Comparison of ENCODE assay signal across 24 mouse cellular contexts in genomic region chr9:50031318-50031717, GRCm38 (mm10).
DNase-seq lines count a peak whose midpoint lies in the region; ATAC-seq and TF ChIP-seq lines count a peak whose summit lies in the region.
"Had no signal": no experiment of that assay in that cellular context is flagged by ENCODE, and none has a peak within 500 bp of the region (broad histone marks: within the 10 kb centered on the region; RNA-seq: fewer than 3 reads in every experiment).

No protein-coding gene starts in this region.

- no peak overlapping the region for H3K4me2 ChIP-seq in forebrain, embryonic 14.5 days (ENCODE audit: low read length)
- no peak overlapping the region for H3K4me2 ChIP-seq in forebrain, embryonic 13.5 days
- no peak overlapping the region for H3K4me2 ChIP-seq in kidney, postnatal 0 days (ENCODE audit: low read length)
- H3K4me2 ChIP-seq: embryonic facial prominence, embryonic 13.5 days; forebrain, embryonic 15.5 days; heart, embryonic 13.5 days; hindbrain, embryonic 13.5 days had no signal

- no peaks in the 10 kb centered on the region for H3K4me1 ChIP-seq in forebrain, embryonic 14.5 days (ENCODE audit: control insufficient read depth, insufficient read depth, low read length)
- H3K4me1 ChIP-seq in forebrain, embryonic 13.5 days, result peaks cover 5% of the 10 kb centered on the region
- H3K4me1 ChIP-seq in kidney, postnatal 0 days (replicated peaks; ENCODE audit: insufficient read depth, low read length), result peaks cover 14% of the 10 kb centered on the region
- peaks cover 0 to 5% of the 10 kb centered on the region in 2 experiments; a peak in 1 of 4 replicates for H3K4me1 ChIP-seq in MEL (ENCODE audit: control insufficient read depth in 1 of 2, insufficient read depth in 2 of 2, low read length in 2 of 2)
- H3K4me1 ChIP-seq: heart, embryonic 10.5 days; heart, embryonic 13.5 days had no signal

- no peak overlapping the region for H3K4me3 ChIP-seq in forebrain, embryonic 14.5 days (ENCODE audit: low read depth, low read length)
- no peak overlapping the region for H3K4me3 ChIP-seq in forebrain, embryonic 13.5 days
- H3K4me3 ChIP-seq in kidney, postnatal 0 days (replicated peaks; ENCODE audit: low read depth, low read length), result no peak overlapping the region
- no peak overlapping the region for H3K4me3 ChIP-seq in MEL (ENCODE audit: control insufficient read depth in 1 of 2, insufficient read depth in 1 of 2, low read depth in 2 of 2, low read length in 2 of 2)
- H3K4me3 ChIP-seq: embryonic facial prominence, embryonic 13.5 days; forebrain, embryonic 10.5 days; forebrain, embryonic 15.5 days; heart, adult 2 months; heart, embryonic 10.5 days; heart, embryonic 13.5 days; hindbrain, embryonic 13.5 days had no signal

- no peaks in the 10 kb centered on the region for H3K79me2 ChIP-seq in MEL (ENCODE audit: control insufficient read depth, insufficient read depth, low read length, poor library complexity)

- no peak overlapping the region for H3K9ac ChIP-seq in forebrain, embryonic 14.5 days (ENCODE audit: low read length)
- no peak overlapping the region for H3K9ac ChIP-seq in forebrain, embryonic 13.5 days
- no peak overlapping the region for H3K9ac ChIP-seq in kidney, postnatal 0 days (ENCODE audit: low read depth, low read length)
- no peak overlapping the region for H3K9ac ChIP-seq in MEL (ENCODE audit: control insufficient read depth, low read depth, low read length, poor library complexity, severe bottlenecking)
- H3K9ac ChIP-seq: embryonic facial prominence, embryonic 13.5 days; forebrain, embryonic 15.5 days; heart, embryonic 13.5 days; hindbrain, embryonic 13.5 days had no signal

- H3K27me3 ChIP-seq in forebrain, embryonic 14.5 days (replicated peaks; ENCODE audit: control insufficient read depth, insufficient read depth, low read length), result no peaks in the 10 kb centered on the region
- no peaks in the 10 kb centered on the region for H3K27me3 ChIP-seq in forebrain, embryonic 13.5 days
- H3K27me3 ChIP-seq in kidney, postnatal 0 days (ENCODE audit: insufficient read depth, low read length), result no peaks in the 10 kb centered on the region
- no peaks in the 10 kb centered on the region for H3K27me3 ChIP-seq in MEL (ENCODE audit: control insufficient read depth in 1 of 2, insufficient read depth in 2 of 2, low read length in 2 of 2)
- H3K27me3 ChIP-seq: forebrain, embryonic 15.5 days; heart, embryonic 13.5 days; hindbrain, embryonic 13.5 days had no signal

- no peak for TF ChIP-seq CTCF in kidney, postnatal 0 days (IDR thresholded peaks at IDR 0.05; ENCODE audit: low read depth)
- TF ChIP-seq CTCF in MEL (IDR thresholded peaks at IDR 0.05 in 2 of 3, conservative IDR thresholded peaks at IDR 0.05 in 1 of 3; ENCODE audit: control insufficient read depth in 1 of 3, insufficient read depth in 1 of 3, low read depth in 2 of 3, low read length in 3 of 3, poor library complexity in 1 of 3, severe bottlenecking in 1 of 3), result no peak
- no peak for TF ChIP-seq CTCF in brain, embryonic 14.5 days (IDR thresholded peaks at IDR 0.05; ENCODE audit: borderline replicate concordance, extremely low read depth, insufficient read depth, insufficient read length)

- H3K9me3 ChIP-seq in forebrain, embryonic 14.5 days (replicated peaks; ENCODE audit: control insufficient read depth, low read length), result no peaks in the 10 kb centered on the region
- H3K9me3 ChIP-seq in forebrain, embryonic 13.5 days (replicated peaks), result no peaks in the 10 kb centered on the region
- no peaks in the 10 kb centered on the region for H3K9me3 ChIP-seq in kidney, postnatal 0 days (replicated peaks; ENCODE audit: low read length)
- H3K9me3 ChIP-seq in MEL (replicated peaks; ENCODE audit: insufficient read depth, low read length), result no peaks in the 10 kb centered on the region
- H3K9me3 ChIP-seq: embryonic facial prominence, embryonic 13.5 days; forebrain, embryonic 10.5 days; forebrain, embryonic 15.5 days; heart, embryonic 10.5 days; heart, embryonic 13.5 days; hindbrain, embryonic 13.5 days had no signal

- peak; percentile 8 for DNase-seq in forebrain, embryonic 14.5 days (ENCODE audit: low spot score)
- no peak for DNase-seq in kidney, postnatal 0 days (ENCODE audit: low spot score)
- no peak for DNase-seq in kidney, postnatal 4 days
- peak; percentile 46 for DNase-seq in MEL (ENCODE audit: low read depth, low spot score)
- peak; percentile 40 for DNase-seq in brain, embryonic 14.5 days (ENCODE audit: low read depth)
- no peak for DNase-seq in urinary bladder, adult 18-20 months (ENCODE audit: low spot score in 2 of 2)
- no peak for DNase-seq in adrenal gland, postnatal 25 days
- DNase-seq: adrenal gland, postnatal 10 days; cerebellum, adult 11-12 months; cerebellum, adult 8-10 months; gastrocnemius, postnatal 25 days; heart, adult 2 months had no signal

- 0 out of 4 replicates have a peak, but pooled peaks of 1 of the 2 experiments have one; percentile 21 for TF ChIP-seq POLR2A in MEL (IDR thresholded peaks at IDR 0.05; ENCODE audit: control insufficient read depth in 1 of 2, insufficient read depth in 1 of 2, low read depth in 1 of 2, low read length in 2 of 2, poor library complexity in 1 of 2)
- no peak for TF ChIP-seq POLR2A in brain, embryonic 14.5 days (IDR thresholded peaks at IDR 0.05; ENCODE audit: borderline replicate concordance, extremely low read depth, insufficient read depth, insufficient read length, poor library complexity, severe bottlenecking)

- 20% methylated on average over 2 of the region's 2 CpGs for WGBS in forebrain, embryonic 14.5 days
- 18% methylated on average over 2 of the region's 2 CpGs for WGBS in forebrain, embryonic 13.5 days
- 59% methylated on average over 2 of the region's 2 CpGs for WGBS in kidney, postnatal 0 days

- no peaks in the 10 kb centered on the region for H3K36me3 ChIP-seq in forebrain, embryonic 14.5 days (ENCODE audit: control insufficient read depth, insufficient read depth, low read length)
- no peaks in the 10 kb centered on the region for H3K36me3 ChIP-seq in forebrain, embryonic 13.5 days (ENCODE audit: poor library complexity, severe bottlenecking)
- H3K36me3 ChIP-seq in kidney, postnatal 0 days (ENCODE audit: insufficient read depth, low read length), result no peaks in the 10 kb centered on the region
- H3K36me3 ChIP-seq in MEL (ENCODE audit: control insufficient read depth in 1 of 2, insufficient read depth in 2 of 2, low read length in 2 of 2), result peaks cover 0 to 6% of the 10 kb centered on the region in 2 experiments; a peak in 1 of 4 replicates
- H3K36me3 ChIP-seq: embryonic facial prominence, embryonic 13.5 days; forebrain, embryonic 10.5 days; forebrain, embryonic 15.5 days; heart, embryonic 10.5 days; heart, embryonic 13.5 days; hindbrain, embryonic 13.5 days had no signal

- TF ChIP-seq EP300 in MEL (IDR thresholded peaks at IDR 0.05; ENCODE audit: low read depth in 1 of 2, low read length in 2 of 2), result no peak

- ATAC-seq in forebrain, embryonic 14.5 days, result no peak
- ATAC-seq in forebrain, embryonic 13.5 days, result no peak
- 0 out of 2 replicates have a peak, but pooled peaks have one; percentile 40 for ATAC-seq in kidney, postnatal 0 days (replicated peaks; ENCODE audit: low FRiP score, low read depth)
- ATAC-seq: activated CD4-positive, CD25-positive, alpha-beta regulatory T cell, adult 4 months; CD4-positive, CD25-positive, alpha-beta regulatory T cell, adult 4 months; forebrain, embryonic 15.5 days; hindbrain, embryonic 16.5 days; inflammation-experienced regulatory T-cells, adult 6 months; intestine, embryonic 16.5 days had no signal

- no peak overlapping the region for H3K27ac ChIP-seq in forebrain, embryonic 14.5 days (ENCODE audit: low read depth, low read length)
- no peak overlapping the region for H3K27ac ChIP-seq in forebrain, embryonic 13.5 days
- H3K27ac ChIP-seq in kidney, postnatal 0 days, result no peak overlapping the region
- no peak overlapping the region for H3K27ac ChIP-seq in MEL (ENCODE audit: control insufficient read depth, low read depth, low read length)
- H3K27ac ChIP-seq: embryonic facial prominence, embryonic 13.5 days; forebrain, embryonic 10.5 days; forebrain, embryonic 15.5 days; heart, adult 2 months; heart, embryonic 10.5 days; heart, embryonic 13.5 days; hindbrain, embryonic 13.5 days had no signal

- TF ChIP-seq RAD21 in MEL (IDR thresholded peaks at IDR 0.05; ENCODE audit: low read depth, low read length), result no peak

TF ChIP-seq in MEL, 35 proteins besides CTCF, POLR2A, EP300 and RAD21:
- TF ChIP-seq MAX (IDR thresholded peaks at IDR 0.05; ENCODE audit: low read length) (no peak), GABPA (IDR thresholded peaks at IDR 0.05; ENCODE audit: low read depth, low read length) (no peak), NELFE (IDR thresholded peaks at IDR 0.05; ENCODE audit: low read depth, low read length) (no peak), ZMIZ1 (IDR thresholded peaks at IDR 0.05; ENCODE audit: low read depth, low read length) (peak; percentile 38), SIN3A (IDR thresholded peaks at IDR 0.05; ENCODE audit: low read length) (no peak), MYB (IDR thresholded peaks at IDR 0.05; ENCODE audit: low read depth, low read length) (no peak), CHD2 (IDR thresholded peaks at IDR 0.05; ENCODE audit: low read length) (no peak), POLR2AphosphoS2 (IDR thresholded peaks at IDR 0.05; ENCODE audit: low read length) (peak; percentile 65)

Comparison
In these comparisons a context has a peak if more than half of its experiments do, and no peak if none do; other contexts are left out.
1. DNase-seq: peak in forebrain, embryonic 14.5 days (single experiment), MEL (single experiment) and brain, embryonic 14.5 days (single experiment); none in kidney, postnatal 0 days (single experiment), kidney, postnatal 4 days (0 of 2), urinary bladder, adult 18-20 months (0 of 2) and adrenal gland, postnatal 25 days (single experiment).